Mouse (Mus musculus) brown adipose tissue, adult 24 weeks (tissue): ENCODE data around the gene Grm8. TPM values are rescaled to one million over a fixed set of nuclear protein-coding genes. Genes with fewer than 3 reads are reported as not detected.

Source experiments
- H3K27ac ChIP-seq: fragments of 200-500 bp; replicated peaks from 2 replicates; pipeline ENCODE4 v1.5.1; 2012; ENCODE audit warnings: low read depth, mild to moderate bottlenecking, low read length
- H3K4me1 ChIP-seq: fragments of 200-500 bp; 2 replicates; pipeline ENCODE4 v1.6.1; 2012; ENCODE audit warnings: low read length, mixed read lengths; ENCODE audit not compliant: control insufficient read depth, insufficient read depth, insufficient read length
- H3K4me3 ChIP-seq: fragments of 200-500 bp; 2 replicates; pipeline ENCODE4 v1.5.1; 2012; ENCODE audit warnings: low read depth, mild to moderate bottlenecking, low read length, moderate library complexity; ENCODE audit not compliant: insufficient read depth
- polyA plus RNA-seq: library from polyadenylated mRNA; stranded (reverse); fragments of >200 nt; gene quantifications from 2 replicates; pipeline ENCODE4 v1.2.4, GENCODE M21; 2012; ENCODE audit not compliant: missing spikeins, insufficient read depth, insufficient read length

Grm8 gene
- polyA plus RNA-seq, 1 experiment, result not detected

DNA sequence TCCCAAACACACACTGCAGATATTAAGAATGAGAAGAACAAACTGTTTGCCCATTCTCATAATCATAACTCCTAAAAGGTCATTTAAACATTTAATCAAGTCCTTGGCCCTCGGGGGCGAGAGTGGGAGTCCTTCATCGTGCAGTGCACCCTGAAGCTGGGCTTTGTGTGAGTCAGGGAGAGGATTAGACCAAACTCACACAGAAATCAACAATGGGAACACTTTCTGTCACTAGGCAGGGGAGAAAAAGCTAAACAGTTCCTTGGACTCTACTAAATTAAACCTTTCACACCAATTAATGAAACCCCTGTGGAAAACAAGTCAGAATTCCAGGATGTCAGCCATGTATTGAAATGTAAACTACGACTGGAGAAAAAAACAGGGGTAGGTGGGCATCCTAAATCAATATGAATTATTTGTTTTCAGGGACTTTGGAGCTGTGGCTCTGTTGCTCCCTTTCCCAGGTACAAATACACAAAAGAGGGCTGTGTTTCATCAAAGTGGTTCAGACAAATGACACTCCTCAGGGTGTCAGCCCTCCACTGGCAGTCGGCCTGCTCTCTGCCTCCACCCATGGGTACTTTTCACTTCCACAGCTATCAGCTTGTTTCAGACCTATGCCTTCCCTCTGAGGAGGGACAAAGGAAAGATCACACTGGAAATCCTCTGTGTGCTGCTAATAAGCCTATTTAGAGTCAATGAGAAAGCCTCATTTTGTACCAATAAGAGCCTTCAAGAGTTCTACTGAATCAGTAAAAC lies 389.1 kb downstream of the Grm8 start:
- H3K4me3 ChIP-seq, result no peak overlapping the region
- H3K27ac ChIP-seq, result no peak overlapping the region
- H3K4me1 ChIP-seq, result no peaks in the 10 kb centered on the region

DNA sequence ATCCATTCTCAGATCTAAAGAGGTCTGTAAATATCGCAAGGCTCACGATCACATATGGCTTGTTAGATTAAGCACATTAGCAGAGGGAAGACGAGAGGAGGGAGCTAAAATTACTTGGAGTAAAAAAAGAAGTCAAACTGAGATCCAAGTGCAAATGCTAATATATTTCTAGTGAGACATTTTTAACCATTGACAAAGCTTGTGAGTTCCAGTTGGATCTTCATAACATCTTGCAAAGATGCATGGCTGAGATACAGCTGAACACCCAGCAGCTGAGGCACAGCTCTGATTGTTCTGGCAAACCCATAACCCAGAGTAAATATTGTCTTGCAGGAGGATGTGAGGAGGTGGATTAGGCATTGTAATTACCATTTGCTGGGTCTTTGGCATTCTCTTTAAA lies 445.6 kb downstream of the Grm8 start:
- no peak overlapping the region for H3K4me3 ChIP-seq
- H3K27ac ChIP-seq, result no peak overlapping the region
- H3K4me1 ChIP-seq, result no peaks in the 10 kb centered on the region

GRCm38 (mm10) chr6:27661747-27662435 lies 473.1 kb downstream of the Grm8 start:
- Histone ChIP-seq H3K4me3 (no peak overlapping the region), H3K4me1 (no peaks in the 10 kb centered on the region), H3K27ac (no peak overlapping the region)

DNA sequence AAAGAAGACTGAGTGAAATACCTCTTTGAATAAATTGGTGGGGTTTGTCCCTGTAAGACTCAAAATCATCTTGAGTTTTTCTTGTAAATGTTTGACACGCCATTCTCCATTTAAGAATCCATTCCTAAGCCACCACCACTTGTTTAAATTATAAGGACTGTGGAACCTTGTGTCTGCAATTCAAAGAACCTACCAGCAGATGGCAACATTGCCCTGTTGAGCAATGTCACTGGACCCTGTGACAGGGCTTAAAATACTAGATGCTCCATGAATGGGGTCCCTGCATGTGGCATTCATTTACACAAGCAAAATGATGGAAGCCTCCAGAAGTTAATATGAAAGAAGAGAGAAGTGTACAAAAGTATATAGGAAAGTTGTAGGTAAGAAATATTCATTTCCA lies 477.5 kb downstream of the Grm8 start:
- H3K4me3 ChIP-seq, result no peak overlapping the region

DNA sequence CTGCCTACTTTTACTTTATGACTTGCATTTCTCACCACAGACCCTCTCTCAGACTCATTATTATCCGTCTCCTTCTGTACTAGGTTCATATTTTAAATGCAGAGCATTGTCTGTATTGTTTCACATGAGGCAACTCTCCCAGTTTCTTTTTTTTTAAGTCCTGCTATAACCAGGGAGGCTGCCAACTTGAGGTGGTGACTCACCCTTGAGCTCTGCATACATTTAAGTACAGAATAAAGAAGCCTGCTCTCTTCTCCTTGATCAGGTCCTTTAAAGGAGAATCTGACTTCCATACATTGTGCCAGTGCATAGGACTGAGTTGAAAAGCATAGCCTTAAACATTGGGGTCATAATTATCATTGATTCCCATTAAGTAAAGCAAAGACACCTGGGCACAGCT lies 488.5 kb downstream of the Grm8 start:
- H3K4me3 ChIP-seq, result no peak overlapping the region
- H3K27ac ChIP-seq, result no peak overlapping the region
- no peaks in the 10 kb centered on the region for H3K4me1 ChIP-seq

More for the DNA sequence above, 477.5 kb downstream of the Grm8 start:
- Histone ChIP-seq H3K4me1 (no peaks in the 10 kb centered on the region), H3K27ac (no peak overlapping the region)

DNA sequence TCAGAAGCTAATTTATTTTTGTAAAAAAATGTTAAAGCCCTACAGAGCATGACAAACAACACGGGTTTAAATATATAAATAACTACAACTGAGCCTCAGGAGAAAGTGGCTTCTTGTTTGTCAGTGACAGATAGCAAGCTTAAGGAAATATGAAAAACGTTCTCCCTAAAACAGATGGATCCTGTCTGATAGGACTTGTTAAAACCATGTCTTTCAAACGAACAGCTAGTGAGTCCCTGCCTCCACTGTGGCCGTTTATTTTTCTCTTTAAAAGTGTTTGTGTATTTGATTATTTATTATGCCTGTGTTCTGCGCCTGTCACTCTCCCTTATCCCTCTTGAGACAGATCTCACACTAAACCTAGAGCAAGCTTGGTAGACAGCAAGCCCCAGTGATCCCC lies 489.9 kb downstream of the Grm8 start:
- Histone ChIP-seq H3K27ac (no peak overlapping the region), H3K4me3 (no peak overlapping the region), H3K4me1 (no peaks in the 10 kb centered on the region)

- no peak overlapping the region for H3K27ac ChIP-seq
- H3K4me1 ChIP-seq, result no peaks in the 10 kb centered on the region
- no peak overlapping the region for H3K4me3 ChIP-seq
Measured at GRCm38 (mm10) chr6:27635898-27636297, 499.1 kb downstream of the Grm8 start.

GRCm38 (mm10) chr6:27617472-27617871 lies 517.5 kb downstream of the Grm8 start:
- Histone ChIP-seq H3K4me1 (no peaks in the 10 kb centered on the region), H3K4me3 (no peak overlapping the region), H3K27ac (no peak overlapping the region)

DNA sequence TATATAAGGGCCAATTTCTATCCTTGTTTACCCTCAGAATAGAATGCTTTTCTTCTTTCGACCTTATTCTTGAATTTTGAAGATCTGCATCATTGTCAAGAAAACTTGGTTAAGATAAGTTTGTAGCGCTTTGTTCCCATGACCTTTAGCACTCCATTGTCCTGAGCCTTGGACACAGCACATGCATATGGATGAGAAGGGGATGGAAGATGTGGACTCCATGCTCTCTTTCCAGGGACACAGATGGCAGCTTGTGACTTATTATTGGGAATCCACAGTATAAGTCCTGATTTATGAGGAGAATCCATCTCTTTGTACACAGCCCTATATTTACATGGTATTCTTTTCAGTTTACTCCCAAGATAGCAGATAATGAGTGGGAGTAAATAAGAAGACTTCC lies 554.5 kb downstream of the Grm8 start:
- Histone ChIP-seq H3K4me3 (no peak overlapping the region), H3K27ac (no peak overlapping the region), H3K4me1 (no peaks in the 10 kb centered on the region)

DNA sequence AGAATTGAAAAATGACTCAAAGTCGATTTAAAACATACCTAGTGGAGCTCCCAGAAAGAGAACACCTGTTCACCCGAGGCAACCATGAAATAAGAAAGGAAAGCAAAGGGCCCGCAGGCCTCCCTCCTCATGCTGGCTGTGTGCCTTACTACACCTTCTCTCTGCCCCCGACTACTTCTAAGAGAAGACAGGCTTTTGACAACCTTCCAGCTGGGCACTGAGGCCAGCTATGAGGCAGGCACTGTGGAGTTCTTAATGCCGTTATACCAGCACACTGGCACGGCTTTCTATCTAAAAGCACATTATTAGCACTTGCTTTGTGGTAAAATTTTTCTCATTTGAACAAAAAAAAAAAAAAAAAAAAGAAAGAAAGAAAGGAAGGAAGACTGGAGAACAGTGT lies 589.5 kb downstream of the Grm8 start:
- H3K4me3 ChIP-seq, result no peak overlapping the region
- no peak overlapping the region for H3K27ac ChIP-seq
- H3K4me1 ChIP-seq, result no peaks in the 10 kb centered on the region

- Histone ChIP-seq H3K27ac (no peak overlapping the region), H3K4me3 (no peak overlapping the region), H3K4me1 (no peaks in the 10 kb centered on the region)
Measured at GRCm38 (mm10) chr6:27517620-27518019, 617.4 kb downstream of the Grm8 start.

GRCm38 (mm10) chr6:27460998-27461397 lies 674.0 kb downstream of the Grm8 start:
- Histone ChIP-seq H3K27ac (no peak overlapping the region), H3K4me3 (no peak overlapping the region), H3K4me1 (no peaks in the 10 kb centered on the region)

DNA sequence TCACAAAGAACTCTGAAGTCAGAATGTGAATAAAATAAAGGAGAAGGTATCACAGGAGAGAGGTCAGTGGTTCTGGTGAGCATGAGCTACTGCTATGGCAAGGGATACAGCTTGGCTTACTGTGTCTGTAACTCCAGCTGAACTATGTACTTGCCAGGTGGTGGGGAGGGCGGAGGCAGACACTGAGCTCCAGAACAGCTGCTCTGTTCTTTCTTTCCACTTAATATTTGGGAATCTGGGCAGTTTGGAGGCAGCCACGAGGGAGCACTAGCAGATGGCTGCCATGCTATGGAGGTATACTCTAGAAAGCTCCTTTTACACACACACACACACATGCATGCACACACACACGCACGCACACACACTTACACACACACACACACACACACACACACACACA lies 726.5 kb downstream of the Grm8 start:
- H3K27ac ChIP-seq, result no peak overlapping the region
- no peaks in the 10 kb centered on the region for H3K4me1 ChIP-seq
- no peak overlapping the region for H3K4me3 ChIP-seq

- Histone ChIP-seq H3K4me1 (no peaks in the 10 kb centered on the region), H3K27ac (no peak overlapping the region), H3K4me3 (no peak overlapping the region)
Measured at GRCm38 (mm10) chr6:27372416-27372815, 762.6 kb downstream of the Grm8 start.

DNA sequence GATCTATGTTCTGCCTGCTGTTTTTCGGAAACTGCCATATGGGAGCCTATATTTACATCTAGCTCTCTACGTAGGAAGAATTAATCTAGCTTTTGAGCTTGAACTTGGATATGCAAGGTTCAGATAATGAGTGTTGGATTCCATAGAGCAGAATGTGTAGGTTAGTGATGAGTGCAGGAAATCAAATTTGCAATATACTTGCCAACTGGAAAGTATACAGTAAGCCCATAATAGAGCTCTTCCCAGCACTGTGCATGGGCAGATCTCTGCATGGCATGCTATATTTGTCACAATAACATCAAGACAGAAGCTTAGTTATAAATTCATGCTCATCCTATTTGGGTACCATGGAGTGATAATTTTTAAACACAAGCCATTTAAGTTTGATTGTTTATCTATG lies 763.9 kb downstream of the Grm8 start:
- Histone ChIP-seq H3K4me1 (no peaks in the 10 kb centered on the region), H3K4me3 (no peak overlapping the region), H3K27ac (no peak overlapping the region)

GRCm38 (mm10) chr6:27363775-27364174 lies 771.2 kb downstream of the Grm8 start:
- no peak overlapping the region for H3K27ac ChIP-seq
- H3K4me3 ChIP-seq, result no peak overlapping the region
- no peaks in the 10 kb centered on the region for H3K4me1 ChIP-seq
